Mouse (Mus musculus) CH12.LX (cell line): Measurements from ENCODE around the gene Gen1. TPM values are rescaled to one million over a fixed set of nuclear protein-coding genes. Genes with fewer than 3 reads are reported as not detected.

Source experiments
- DNase-seq: peaks from one replicate; pipeline ENCODE4 v3.0.0-alpha.2; 2013; ENCODE audit errors: extremely low read depth
- H3K27ac ChIP-seq: 2 replicates; pipeline ENCODE4 v1.5.1; 2012; ENCODE audit warnings: low read depth, mild to moderate bottlenecking, control low read depth, moderate library complexity; ENCODE audit not compliant: insufficient read depth
- H3K27me3 ChIP-seq: replicated peaks from 2 replicates; pipeline ENCODE3; 2012; ENCODE audit warnings: inconsistent platforms
- H3K36me3 ChIP-seq, 2 experiments: replicated peaks in 1 of 2; 2 replicates each; pipeline versions ENCODE3 to v1.6.1; 2012; ENCODE audit warnings: inconsistent platforms in 1 of 2, low read length in 1 of 2, mild to moderate bottlenecking in 1 of 2, mixed read lengths in 1 of 2, moderate library complexity in 1 of 2; ENCODE audit not compliant: control insufficient read depth in 1 of 2, insufficient read depth in 1 of 2
- H3K4me1 ChIP-seq, 2 experiments: 2 replicates each; pipeline ENCODE4 v1.6.1; 2012; ENCODE audit warnings: inconsistent platforms in 1 of 2, moderate library complexity in 1 of 2; ENCODE audit not compliant: insufficient read depth in 2 of 2, control insufficient read depth in 1 of 2
- H3K4me2 ChIP-seq: 2 replicates; pipeline ENCODE4 v1.6.1; 2012; ENCODE audit warnings: low read depth, mild to moderate bottlenecking, control low read depth; ENCODE audit not compliant: poor library complexity, insufficient read depth, severe bottlenecking
- H3K4me3 ChIP-seq, 3 experiments: fragments of 150-350 bp in 1 of 3; sonication (generic) in 1 of 3; replicated peaks in 1 of 3; 2 replicates each; pipeline versions ENCODE3 to v1.5.1; 2011 to 2012; ENCODE audit warnings: low read depth in 2 of 3, low read length in 2 of 3, mild to moderate bottlenecking in 2 of 3, moderate library complexity in 2 of 3, control low read depth in 1 of 3, improper control_type of control experiment in 1 of 3, inconsistent platforms in 1 of 3, mixed read lengths in 1 of 3; ENCODE audit not compliant: poor library complexity in 1 of 3
- H3K79me2 ChIP-seq: replicated peaks from 2 replicates; pipeline ENCODE4 v1.6.1; 2012; ENCODE audit warnings: mild to moderate bottlenecking, moderate library complexity; ENCODE audit not compliant: control insufficient read depth, poor library complexity, insufficient read depth, severe bottlenecking; ENCODE audit errors: extremely low read depth
- H3K9ac ChIP-seq: 2 replicates; pipeline ENCODE4 v1.6.1; 2012; ENCODE audit warnings: low read depth, mild to moderate bottlenecking, control low read depth, moderate library complexity; ENCODE audit not compliant: insufficient read depth
- H3K9me3 ChIP-seq: replicated peaks from 2 replicates; pipeline ENCODE3; 2012; ENCODE audit warnings: low read length, inconsistent platforms, mixed read lengths
- BHLHE40 ChIP-seq: IDR thresholded peaks from 2 replicates; pipeline ENCODE4 v1.6.1; 2011; ENCODE audit warnings: mild to moderate bottlenecking, low read depth, low read length, improper control_type of control experiment
- CHD1 ChIP-seq: IDR thresholded peaks from 2 replicates; pipeline ENCODE4 v1.6.1; 2012; ENCODE audit warnings: low read depth, low read length, improper control_type of control experiment, inconsistent platforms
- CTCF ChIP-seq, 2 experiments: IDR thresholded peaks in 1 of 2; conservative IDR thresholded peaks in 1 of 2; 2 replicates each; pipeline ENCODE4 v1.5.1; 2011 to 2012; ENCODE audit warnings: low read depth in 2 of 2, low read length in 2 of 2, improper control_type of control experiment in 1 of 2, inconsistent platforms in 1 of 2, mild to moderate bottlenecking in 1 of 2, moderate library complexity in 1 of 2
- E2F4 ChIP-seq: IDR thresholded peaks from 2 replicates; pipeline ENCODE4 v1.6.1; 2011; ENCODE audit warnings: low read depth, low read length, improper control_type of control experiment; ENCODE audit not compliant: insufficient replicate concordance
- GABPA ChIP-seq: IDR thresholded peaks from 2 replicates; pipeline ENCODE4 v1.6.1; 2012; ENCODE audit warnings: low read depth, low read length, improper control_type of control experiment, inconsistent platforms; ENCODE audit not compliant: insufficient replicate concordance
- IRF4 ChIP-seq: IDR thresholded peaks from 2 replicates; pipeline ENCODE4 v1.6.1; 2014; ENCODE audit warnings: low read depth, mild to moderate bottlenecking, inconsistent platforms, low read length, improper control_type of control experiment
- JUN ChIP-seq: IDR thresholded peaks from 2 replicates; pipeline ENCODE4 v1.6.1; 2011; ENCODE audit warnings: low read depth, mild to moderate bottlenecking, low read length, improper control_type of control experiment, moderate library complexity; ENCODE audit not compliant: insufficient read depth
- JUND ChIP-seq: conservative IDR thresholded peaks from 2 replicates; pipeline ENCODE4 v1.6.1; 2011; ENCODE audit warnings: low read depth, low read length, improper control_type of control experiment
- MAFK ChIP-seq: IDR thresholded peaks from 2 replicates; pipeline ENCODE4 v1.6.1; 2011; ENCODE audit warnings: low read length, improper control_type of control experiment; ENCODE audit not compliant: insufficient replicate concordance
- MEF2A ChIP-seq: IDR thresholded peaks from 2 replicates; pipeline ENCODE4 v1.6.1; 2014; ENCODE audit warnings: low read depth, mild to moderate bottlenecking, inconsistent platforms, low read length, improper control_type of control experiment, borderline replicate concordance
- MYC ChIP-seq: IDR thresholded peaks from 2 replicates; pipeline ENCODE4 v1.6.1; 2011; ENCODE audit warnings: low read depth, mild to moderate bottlenecking, improper control_type of control experiment, low read length
- NELFE ChIP-seq: IDR thresholded peaks from 2 replicates; pipeline ENCODE4 v1.6.1; 2011; ENCODE audit warnings: low read depth, low read length, improper control_type of control experiment
- POLR2AphosphoS2 ChIP-seq: IDR thresholded peaks from 2 replicates; pipeline ENCODE4 v1.6.1; 2011; ENCODE audit warnings: low read depth, low read length, improper control_type of control experiment
- RAD21 ChIP-seq: IDR thresholded peaks from 2 replicates; pipeline ENCODE4 v1.6.1; 2011; ENCODE audit warnings: low read depth, mild to moderate bottlenecking, low read length, improper control_type of control experiment, moderate library complexity
- RCOR1 ChIP-seq: conservative IDR thresholded peaks from 2 replicates; pipeline ENCODE4 v1.6.1; 2012; ENCODE audit warnings: low read depth, mild to moderate bottlenecking, inconsistent platforms, low read length, improper control_type of control experiment
- SMC3 ChIP-seq: IDR thresholded peaks from 2 replicates; pipeline ENCODE4 v1.6.1; 2011; ENCODE audit warnings: low read depth, low read length, improper control_type of control experiment
- TCF12 ChIP-seq: IDR thresholded peaks from 2 replicates; pipeline ENCODE4 v1.6.1; 2014; ENCODE audit warnings: low read depth, mild to moderate bottlenecking, inconsistent platforms, low read length, improper control_type of control experiment
- UBTF ChIP-seq: IDR thresholded peaks from 2 replicates; pipeline ENCODE4 v1.6.1; 2012; ENCODE audit warnings: low read depth, mild to moderate bottlenecking, inconsistent platforms, low read length, improper control_type of control experiment, moderate library complexity
- USF2 ChIP-seq: conservative IDR thresholded peaks from 2 replicates; pipeline ENCODE4 v1.6.1; 2011; ENCODE audit warnings: low read depth, low read length, improper control_type of control experiment
- ZC3H11A ChIP-seq: IDR thresholded peaks from 2 replicates; pipeline ENCODE4 v1.6.1; 2012; ENCODE audit warnings: low read depth, mild to moderate bottlenecking, inconsistent platforms, low read length, improper control_type of control experiment
- dilution Hi-C: fragments of 300-500 bp; cut with MboI; formaldehyde crosslinking; loops from 2 replicates; pipeline ENCODE4 v1.14.3; 2020; ENCODE audit warnings: low sequenced_read_pairs; ENCODE audit not compliant: extremely low pct_unique_long_range_greater_than_20kb, extremely low pct_ligation_motif_present
- in situ Hi-C: fragments of 300-500 bp; cut with MboI; formaldehyde crosslinking; loops from 3 replicates; pipeline ENCODE4 v1.14.3; 2019; ENCODE audit warnings: low sequenced_read_pairs, low pct_ligation_motif_present, low pct_unique_long_range_greater_than_20kb, mixed read lengths
- polyA plus RNA-seq: library from polyadenylated mRNA; unstranded; fragments of >175 nt; gene quantifications from 2 replicates; pipeline ENCODE4 v1.2.1, GENCODE M21; 2012; ENCODE audit warnings: low read depth; ENCODE audit not compliant: insufficient read length
- total RNA-seq, 2 experiments: library from RNA; depleted of rRNA; stranded (reverse); fragments of 300-350 nt in 1 of 2; fragments of >200 nt in 1 of 2; gene quantifications; 2 replicates each; pipeline ENCODE4 v1.2.3; 2012 to 2014

The Gen1 gene
- total and polyA plus RNA-seq, 3 experiments, result 13.2 to 15.3 (median 14.4) TPM

DNA sequence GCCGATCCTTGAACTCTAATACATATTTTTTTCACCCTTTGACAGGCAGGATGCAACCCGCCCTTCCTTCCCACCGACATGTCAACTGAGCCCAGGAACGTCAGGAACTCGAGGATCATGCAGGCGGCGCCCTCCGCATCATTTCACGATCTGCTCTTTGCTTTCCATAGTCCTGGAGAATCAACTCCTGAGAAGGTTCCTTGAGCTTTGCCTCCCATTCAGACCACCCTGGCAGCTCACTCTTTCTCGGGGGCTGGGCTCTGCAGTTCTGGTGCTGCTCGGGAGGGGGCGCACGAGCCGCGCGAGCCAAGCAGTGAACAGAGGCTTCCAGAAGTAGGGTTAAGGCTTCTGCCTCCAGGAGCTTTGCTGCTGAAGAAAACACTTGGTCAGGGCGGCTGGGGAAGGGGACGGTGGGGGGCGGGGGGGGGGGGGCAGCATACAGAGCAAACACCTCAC, 69.4 kb downstream of the Gen1 start:
- in situ Hi-C loops, result loop anchor here (25.0 kb wide), 1 partner anchor 941 kb away; no protein-coding TSS in a partner anchor
- H3K27me3 ChIP-seq, result no peaks in the 10 kb centered on the region
- DNase-seq, result peak; percentile 53
- H3K9me3 ChIP-seq, result no peaks in the 10 kb centered on the region
- no peak overlapping the region for H3K4me3 ChIP-seq
- no peak overlapping the region for H3K27ac ChIP-seq
- H3K36me3 ChIP-seq, result no peaks in the 10 kb centered on the region
- peak overlapping the region; percentile 73 for H3K4me2 ChIP-seq
- TF ChIP-seq SMC3 (peak; percentile 82), GABPA (no peak), MYC (no peak), CHD1 (no peak), RCOR1 (no peak), JUND (no peak), NELFE (no peak), UBTF (no peak), TCF12 (no peak), RAD21 (peak; percentile 86), CTCF (conservative IDR thresholded peaks at IDR 0.05 in 1 of 2, IDR thresholded peaks at IDR 0.05 in 1 of 2; ENCODE audit: low read depth in 2 of 2, low read length in 2 of 2) (peak; percentile 41 to 87; a peak in 3 of 4 replicates), POLR2AphosphoS2 (no peak), ZC3H11A (peak; percentile 24; the same call in 1 of the 2 replicates), IRF4 (peak; percentile 15; the same call in 1 of the 2 replicates)
- no peaks in the 10 kb centered on the region for H3K79me2 ChIP-seq
- H3K9ac ChIP-seq, result no peak overlapping the region
- peaks cover 0 to 17% of the 10 kb centered on the region in 2 experiments; a peak in 2 of 4 replicates for H3K4me1 ChIP-seq
- dilution Hi-C loops, result no loop called here

DNA sequence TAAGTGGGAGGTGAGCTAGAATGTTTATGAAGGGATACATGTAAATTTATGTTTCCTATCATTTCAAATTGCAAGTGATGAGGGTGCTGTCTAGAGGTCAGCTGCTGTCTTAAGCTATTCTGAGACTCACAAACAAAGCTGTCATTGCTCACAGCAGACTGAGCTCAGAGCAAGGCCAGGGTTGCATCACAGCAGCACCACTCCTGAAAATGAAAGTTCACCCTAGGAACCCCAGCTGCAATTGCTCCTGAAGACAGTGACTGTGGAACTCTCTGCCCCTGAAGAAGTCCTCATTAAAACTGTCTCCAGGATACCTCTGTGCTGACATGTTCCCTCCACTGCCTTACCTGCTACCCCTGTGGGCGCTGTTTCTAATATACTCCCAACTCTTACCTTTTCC, 70.6 kb downstream of the Gen1 start:
- no peaks in the 10 kb centered on the region for H3K27me3 ChIP-seq
- H3K36me3 ChIP-seq, result no peaks in the 10 kb centered on the region
- H3K79me2 ChIP-seq, result no peaks in the 10 kb centered on the region
- dilution Hi-C loops, result no loop called here
- in situ Hi-C loops, result loop anchor here (25.0 kb wide), 1 partner anchor 942 kb away; no protein-coding TSS in a partner anchor
- no peak for DNase-seq
- no peaks in the 10 kb centered on the region for H3K9me3 ChIP-seq
- peak overlapping the region; percentile 22; the same call in 1 of the 2 replicates for H3K4me2 ChIP-seq
- H3K4me3 ChIP-seq, result no peak overlapping the region
- H3K27ac ChIP-seq, result no peak overlapping the region
- H3K9ac ChIP-seq, result no peak overlapping the region
- TF ChIP-seq ZC3H11A, result no peak
- TF ChIP-seq POLR2AphosphoS2, result no peak
- TF ChIP-seq MAFK, result no peak
- no peak for TF ChIP-seq IRF4
- TF ChIP-seq CHD1, result no peak
- no peak for TF ChIP-seq MYC
- no peak for TF ChIP-seq JUN
- no peak for TF ChIP-seq GABPA
- no peak for TF ChIP-seq MEF2A
- no peak for TF ChIP-seq JUND
- TF ChIP-seq BHLHE40, result no peak
- TF ChIP-seq USF2, result no peak
- TF ChIP-seq E2F4, result no peak
- TF ChIP-seq, all 38 proteins: peak for 0
- peaks cover 0 to 8% of the 10 kb centered on the region in 2 experiments; a peak in 2 of 4 replicates for H3K4me1 ChIP-seq

Other genes starting within 250 kb of the Gen1 start
- gene Kcns3, start 114.7 kb downstream of the Gen1 start, total RNA-seq (2012; rRNA removed), result not detected in 2 replicates
- gene Kcns3, start 114.7 kb downstream of the Gen1 start, total RNA-seq (2014; rRNA removed), result not detected in 2 replicates
- gene Kcns3, start 114.7 kb downstream of the Gen1 start, polyA plus RNA-seq, result not detected in 2 replicates
- not detected in 2 replicates for gene Msgn1, start 56.8 kb downstream of the Gen1 start, total RNA-seq (2012; rRNA removed)
- gene Msgn1, start 56.8 kb downstream of the Gen1 start, total RNA-seq (2014; rRNA removed), result not detected in 2 replicates
- gene Msgn1, start 56.8 kb downstream of the Gen1 start, polyA plus RNA-seq, result not detected in 2 replicates
- gene Smc6, start 85 bp upstream of the Gen1 start, total RNA-seq (2012; rRNA removed), result 48.9 and 50.1 TPM in 2 replicates
- 47.9 and 55.8 TPM in 2 replicates for gene Smc6, start 85 bp upstream of the Gen1 start, total RNA-seq (2014; rRNA removed)
- 62.9 and 84.4 TPM in 2 replicates for gene Smc6, start 85 bp upstream of the Gen1 start, polyA plus RNA-seq
- not detected in 2 replicates for gene Vsnl1, start 170.8 kb upstream of the Gen1 start, total RNA-seq (2012; rRNA removed)
- gene Vsnl1, start 170.8 kb upstream of the Gen1 start, total RNA-seq (2014; rRNA removed), result not detected in 2 replicates
- gene Vsnl1, start 170.8 kb upstream of the Gen1 start, polyA plus RNA-seq, result not detected in 2 replicates
- not detected in 2 replicates for gene Rad51ap2, start 190.3 kb upstream of the Gen1 start, total RNA-seq (2012; rRNA removed)
- not detected in 2 replicates for gene Rad51ap2, start 190.3 kb upstream of the Gen1 start, total RNA-seq (2014; rRNA removed)
- not detected in 2 replicates for gene Rad51ap2, start 190.3 kb upstream of the Gen1 start, polyA plus RNA-seq